Mouse (Mus musculus): Measurements from ENCODE around the gene Ankrd42.

The Ankrd42 gene
- long read RNA-seq, experiment 1, partial matches to known transcripts, result 2 of 5 reads
- long read RNA-seq, experiment 1, other reads (novel, unspliced or antisense), result 2 of 5 reads
- long read RNA-seq, experiment 2, partial matches to known transcripts, result 1 of 2 reads
- long read RNA-seq, experiment 2, other reads (novel, unspliced or antisense), result 1 of 2 reads

- intact Hi-C loops (cut with DNase I), result no loop called here
Observed at GRCm38 (mm10) chr7:92637021-92637625, at the start of gene Ankrd42. TSS of gene Ankrd42 (minus strand) at chr7:92637142.

- intact Hi-C loops (cut with DNase I), result no loop called here
Observed at GRCm38 (mm10) chr7:92677346-92677745, 40.4 kb upstream of the Ankrd42 start.

- intact Hi-C loops (cut with DNase I), result no loop called here
Observed at GRCm38 (mm10) chr7:92675131-92675530, 38.2 kb upstream of the Ankrd42 start.

GRCm38 (mm10) chr7:92669507-92670471, 32.8 kb upstream of the Ankrd42 start, which contains the start of gene Pcf11:
TSS of gene Pcf11 (minus strand) at chr7:92669934.
- intact Hi-C loops (cut with DNase I), result loop anchor here (5.0 to 10.0 kb wide), 2 partner anchors 73 to 105 kb away; partner anchors contain the start of genes Ccdc90b and Rab30

GRCm38 (mm10) chr7:92668791-92669506, 32.0 kb upstream of the Ankrd42 start:
- intact Hi-C loops (cut with DNase I), result loop anchor here (5.0 to 10.0 kb wide), 2 partner anchors 73 to 104 kb away; partner anchors contain the start of genes Ccdc90b and Rab30

- intact Hi-C loops (cut with DNase I), result loop anchor here (5.0 to 10.0 kb wide), 2 partner anchors 76 to 102 kb away; partner anchors contain the start of genes Ccdc90b and Rab30
Observed at GRCm38 (mm10) chr7:92666274-92666820, 29.4 kb upstream of the Ankrd42 start.

- intact Hi-C loops (cut with DNase I), result no loop called here
Observed at GRCm38 (mm10) chr7:92658050-92658449, 21.1 kb upstream of the Ankrd42 start.

GRCm38 (mm10) chr7:92656386-92656785, 19.4 kb upstream of the Ankrd42 start:
- intact Hi-C loops (cut with DNase I), result no loop called here

GRCm38 (mm10) chr7:92653329-92653728, 16.4 kb upstream of the Ankrd42 start:
- intact Hi-C loops (cut with DNase I), result no loop called here

GRCm38 (mm10) chr7:92647790-92648189, 10.8 kb upstream of the Ankrd42 start:
- intact Hi-C loops (cut with DNase I), result no loop called here

GRCm38 (mm10) chr7:92642358-92642757, 5.4 kb upstream of the Ankrd42 start:
- intact Hi-C loops (cut with DNase I), result loop anchor here (5.0 kb wide), 1 partner anchor 90 kb away; no protein-coding TSS in a partner anchor

GRCm38 (mm10) chr7:92638050-92638449, 1.1 kb upstream of the Ankrd42 start:
- intact Hi-C loops (cut with DNase I), result no loop called here

- intact Hi-C loops (cut with DNase I), result no loop called here
Observed at GRCm38 (mm10) chr7:92636295-92637011, 489 bp downstream of the Ankrd42 start.

GRCm38 (mm10) chr7:92630167-92630566, 6.8 kb downstream of the Ankrd42 start:
- intact Hi-C loops (cut with DNase I), result loop anchor here (5.0 kb wide), 1 partner anchor 242 kb away; the partner anchor contains the start of genes Ddias and Prcp

GRCm38 (mm10) chr7:92624488-92624887, 12.5 kb downstream of the Ankrd42 start:
- intact Hi-C loops (cut with DNase I), result no loop called here

GRCm38 (mm10) chr7:92610830-92611229, 26.1 kb downstream of the Ankrd42 start:
- intact Hi-C loops (cut with DNase I), result no loop called here

GRCm38 (mm10) chr7:92604961-92605360, 32.0 kb downstream of the Ankrd42 start:
- intact Hi-C loops (cut with DNase I), result no loop called here

GRCm38 (mm10) chr7:92590842-92591241, 46.1 kb downstream of the Ankrd42 start:
- intact Hi-C loops (cut with DNase I), result no loop called here

GRCm38 (mm10) chr7:92589986-92590385, 47.0 kb downstream of the Ankrd42 start:
- intact Hi-C loops (cut with DNase I), result no loop called here

- intact Hi-C loops (cut with DNase I), result no loop called here
Observed at GRCm38 (mm10) chr7:92583567-92583966, 53.4 kb downstream of the Ankrd42 start.

Data from adrenal gland (tissue).